Mouse (Mus musculus): ENCODE data around the gene Ufc1. TPM values are rescaled to one million over a fixed set of nuclear protein-coding genes. Genes with fewer than 3 reads are reported as not detected.
"Not testable (repeated sequence)": the region's sequence is repeated elsewhere in the genome, so short reads cannot be mapped to it uniquely, and the experiment has no call there.

The Ufc1 gene
- polyA plus RNA-seq (2015; fragmentation: Nextera tagmentation; extraction: Ambion mirVana) = 99.7 and 102 TPM in 2 replicates

GRCm38 (mm10) chr1:171294298-171295062, at the start of gene Ufc1:
TSS of gene Ufc1 (minus strand) at chr1:171295024.
- Histone ChIP-seq H3K27me3 (replicated peaks) (peaks cover 14% of the 10 kb centered on the region), H3K27ac (peak within 1 kb of the TSS; percentile 93), H3K9me3 (no peaks in the 10 kb centered on the region), H3K4me3 (peak within 1 kb of the TSS; percentile 83), H3K4me1 (peaks cover 15% of the 10 kb centered on the region), H3K36me3 (replicated peaks) (no peaks in the 10 kb centered on the region; the same call in 1 of the 2 replicates), H3K9ac (peak within 1 kb of the TSS; percentile 90), H3K4me2 (peak within 1 kb of the TSS; percentile 80)
- WGBS = under 1% methylated on average over 42 of the region's 42 CpGs
- peak; percentile 89 for ATAC-seq (replicated peaks)

DNA sequence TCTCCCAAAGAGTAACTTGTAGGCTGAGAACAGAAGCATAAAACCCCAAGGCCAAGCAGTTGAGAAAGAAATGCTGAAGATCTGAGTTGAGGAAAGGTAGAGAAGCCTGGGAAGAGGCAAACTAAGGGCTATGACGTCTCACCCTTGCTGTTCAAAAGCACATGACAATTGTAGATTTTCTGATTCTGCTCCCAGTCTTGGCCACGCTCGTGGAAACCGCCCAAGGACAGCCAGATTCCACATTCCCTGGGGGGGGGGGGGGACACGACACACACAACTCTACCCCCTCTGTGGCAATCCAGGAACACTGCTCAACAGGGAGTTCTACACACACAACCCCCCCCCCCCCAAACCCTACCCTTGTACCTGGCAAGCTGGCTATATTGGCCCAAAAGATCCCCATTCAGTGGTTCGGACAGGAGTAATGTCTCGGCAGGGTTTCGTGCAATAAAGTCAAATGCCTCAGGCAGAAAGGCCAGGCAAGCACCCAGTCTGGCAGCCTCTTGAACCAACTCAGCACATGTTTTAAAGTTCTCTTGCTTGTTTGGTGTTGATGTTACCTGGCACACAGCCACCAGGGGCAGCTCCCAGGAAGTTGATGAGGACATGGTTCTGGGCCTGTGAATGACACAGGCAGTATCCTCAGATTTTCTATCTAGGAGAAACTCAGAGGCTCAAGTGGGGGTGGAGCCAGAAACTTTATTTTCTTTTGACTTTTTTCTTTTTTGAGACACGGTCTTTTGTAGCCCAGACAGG, 49.3 kb upstream of the Ufc1 start:
- H3K4me3 ChIP-seq = peak overlapping the region; percentile 94; the same call in 1 of the 2 replicates
- 81% methylated on average over 9 of the region's 9 CpGs for WGBS
- H3K36me3 ChIP-seq (replicated peaks) = peaks cover 35% of the 10 kb centered on the region
- H3K4me2 ChIP-seq = peak overlapping the region; percentile 81; the same call in 1 of the 2 replicates
- no peak overlapping the region for H3K27ac ChIP-seq
- no peaks in the 10 kb centered on the region for H3K27me3 ChIP-seq (replicated peaks)
- peaks cover 36% of the 10 kb centered on the region for H3K4me1 ChIP-seq
- 0 out of 2 replicates have a peak, but pooled peaks cover 6% of the 10 kb centered on the region for H3K9me3 ChIP-seq
- no peak overlapping the region for H3K9ac ChIP-seq
- no peak for ATAC-seq (replicated peaks)

DNA sequence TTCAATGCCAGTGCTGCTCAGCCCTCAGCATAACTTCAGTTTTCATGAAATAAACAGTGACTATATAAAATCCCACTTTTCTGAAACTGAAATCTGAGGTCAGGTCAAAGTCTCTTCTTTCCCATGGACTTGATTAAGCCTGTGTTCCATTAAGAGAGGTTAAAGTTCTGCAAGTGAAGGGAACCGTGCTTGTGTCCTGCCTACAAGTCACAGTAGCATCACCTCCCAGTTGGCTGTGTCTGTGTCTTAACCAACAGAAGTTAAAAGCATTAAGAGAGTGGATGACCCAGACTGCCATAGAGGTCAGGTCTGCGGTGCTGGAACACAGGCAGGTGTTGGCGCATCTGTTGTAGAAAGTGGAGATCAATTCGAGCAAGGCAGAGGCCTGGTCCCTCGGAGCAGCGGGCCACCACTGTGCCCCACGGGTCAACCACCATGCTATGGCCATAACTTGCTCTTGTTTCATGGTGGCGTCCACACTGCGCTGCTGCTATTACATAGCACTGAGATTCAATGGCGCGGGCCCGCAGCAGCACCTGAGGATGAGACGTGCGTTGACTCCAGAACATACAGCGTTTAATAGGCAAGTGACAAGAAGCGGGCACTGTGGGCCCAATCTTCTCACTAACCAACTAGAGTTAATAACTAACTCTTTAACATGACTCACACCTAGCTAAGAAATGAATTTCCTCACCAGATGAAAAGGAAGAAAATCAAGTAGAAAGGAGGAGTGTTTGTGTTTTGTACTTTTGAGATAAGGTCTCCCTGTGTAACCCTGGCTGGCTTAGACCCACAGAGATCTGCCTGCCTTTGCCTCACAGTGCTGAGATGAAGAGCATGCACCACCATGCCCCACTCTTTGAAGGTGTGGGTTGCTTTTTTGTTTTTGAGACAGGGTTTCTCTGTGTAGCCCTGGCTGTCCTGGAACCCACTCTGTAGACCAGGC, 47.7 kb upstream of the Ufc1 start:
- ATAC-seq (replicated peaks) = no peak
- 97% methylated on average over 16 of the region's 16 CpGs for WGBS
- peaks cover 49% of the 10 kb centered on the region for H3K36me3 ChIP-seq (replicated peaks)

GRCm38 (mm10) chr1:171330216-171330560, 35.4 kb upstream of the Ufc1 start:
- peak overlapping the region; percentile 64 for H3K4me2 ChIP-seq
- peak overlapping the region; percentile 93 for H3K4me3 ChIP-seq
- no peaks in the 10 kb centered on the region for H3K36me3 ChIP-seq (replicated peaks)
- H3K9me3 ChIP-seq = no peaks in the 10 kb centered on the region
- H3K27ac ChIP-seq = peak overlapping the region; percentile 99
- ATAC-seq (replicated peaks) = no peak
- H3K27me3 ChIP-seq (replicated peaks) = no peaks in the 10 kb centered on the region
- peaks cover 57% of the 10 kb centered on the region for H3K4me1 ChIP-seq
- peak overlapping the region; percentile 95 for H3K9ac ChIP-seq
- under 1% methylated on average over 4 of the region's 4 CpGs for WGBS

More for the DNA sequence above, 47.7 kb upstream of the Ufc1 start:
- Histone ChIP-seq H3K4me1 (peaks cover 24% of the 10 kb centered on the region), H3K27ac (no peak overlapping the region), H3K4me3 (no peak overlapping the region), H3K9ac (no peak overlapping the region), H3K4me2 (no peak overlapping the region), H3K27me3 (replicated peaks) (no peaks in the 10 kb centered on the region), H3K9me3 (0 out of 2 replicates have a peak, but pooled peaks cover 6% of the 10 kb centered on the region)

DNA sequence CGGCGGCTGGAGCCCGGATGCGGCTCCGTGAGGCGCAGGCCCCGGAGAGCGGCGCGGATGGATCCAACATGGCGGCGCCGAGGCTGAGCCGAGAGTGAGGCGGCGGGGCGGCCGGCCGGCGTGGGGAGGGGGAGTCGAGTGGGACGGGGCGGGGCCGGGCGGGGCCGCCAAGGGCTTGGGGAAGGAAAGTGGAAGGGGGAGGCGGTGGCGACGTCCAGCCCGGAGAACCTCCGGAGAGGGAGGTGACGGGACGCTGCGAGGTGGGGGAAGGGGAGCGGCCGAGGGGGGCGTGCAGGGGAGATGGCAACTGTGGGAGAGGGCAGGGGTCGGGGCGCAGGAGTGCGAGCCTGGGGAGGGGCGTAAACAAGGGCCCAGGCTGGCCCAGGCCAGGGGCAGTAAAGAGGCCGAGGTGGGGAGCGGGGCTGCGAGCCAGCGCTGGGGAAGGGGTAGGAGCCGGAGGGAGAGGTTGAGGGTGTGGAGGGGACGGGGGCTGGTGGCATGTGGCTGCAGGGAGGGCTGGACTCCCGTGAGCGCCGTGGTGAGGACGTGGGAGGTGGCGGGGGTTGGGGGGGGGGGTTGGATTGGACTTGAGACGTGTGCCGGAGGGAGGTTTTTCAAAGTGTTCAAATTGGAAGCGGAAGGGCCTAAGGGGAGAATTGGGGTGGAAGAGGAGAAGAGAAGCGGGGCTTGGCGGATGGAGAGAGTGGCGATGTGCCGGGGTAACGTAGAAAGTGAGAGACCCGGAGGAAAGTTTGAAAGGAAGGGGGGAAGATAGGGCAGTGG, 34.8 kb upstream of the Ufc1 start:
- H3K27me3 ChIP-seq (replicated peaks) = no peaks in the 10 kb centered on the region
- WGBS = 1% methylated on average over 59 of the region's 61 CpGs
- peak; percentile 86 for ATAC-seq (replicated peaks)
- H3K4me3 ChIP-seq = peak overlapping the region; percentile 93
- peak overlapping the region; percentile 95 for H3K9ac ChIP-seq
- H3K4me1 ChIP-seq = peaks cover 57% of the 10 kb centered on the region
- no peaks in the 10 kb centered on the region for H3K36me3 ChIP-seq (replicated peaks)
- H3K9me3 ChIP-seq = no peaks in the 10 kb centered on the region
- H3K4me2 ChIP-seq = peak overlapping the region; percentile 64
- peak overlapping the region; percentile 99 for H3K27ac ChIP-seq

GRCm38 (mm10) chr1:171328839-171329432, 34.1 kb upstream of the Ufc1 start, which contains the start of gene Dedd:
TSS of gene Dedd (plus strand) at chr1:171329145.
- 1% methylated on average over 43 of the region's 48 CpGs for WGBS
- peak within 1 kb of the TSS; percentile 93 for H3K4me3 ChIP-seq
- no peaks in the 10 kb centered on the region for H3K36me3 ChIP-seq (replicated peaks)
- peak; percentile 97 for ATAC-seq (replicated peaks)
- peak within 1 kb of the TSS; percentile 64 for H3K4me2 ChIP-seq
- H3K4me1 ChIP-seq = peaks cover 57% of the 10 kb centered on the region
- H3K9me3 ChIP-seq = no peaks in the 10 kb centered on the region
- no peaks in the 10 kb centered on the region for H3K27me3 ChIP-seq (replicated peaks)
- peak within 1 kb of the TSS; percentile 99 for H3K27ac ChIP-seq
- peak within 1 kb of the TSS; percentile 95 for H3K9ac ChIP-seq

- peak overlapping the region; percentile 64 for H3K4me2 ChIP-seq
- H3K4me3 ChIP-seq = peak overlapping the region; percentile 93
- WGBS = 37% methylated on average over 9 of the region's 9 CpGs
- peak overlapping the region; percentile 95 for H3K9ac ChIP-seq
- no peaks in the 10 kb centered on the region for H3K27me3 ChIP-seq (replicated peaks)
- H3K9me3 ChIP-seq = no peaks in the 10 kb centered on the region
- no peaks in the 10 kb centered on the region for H3K36me3 ChIP-seq (replicated peaks)
- peak overlapping the region; percentile 99 for H3K27ac ChIP-seq
- no peak; the same call in 1 of the 2 replicates for ATAC-seq (replicated peaks)
- peaks cover 53% of the 10 kb centered on the region for H3K4me1 ChIP-seq
Observed at GRCm38 (mm10) chr1:171328244-171328643, 33.4 kb upstream of the Ufc1 start.

- H3K9ac ChIP-seq = not testable (repeated sequence)
Observed at GRCm38 (mm10) chr1:171326588-171326987, 31.8 kb upstream of the Ufc1 start.

GRCm38 (mm10) chr1:171325571-171325970, 30.7 kb upstream of the Ufc1 start:
- no peak for ATAC-seq (replicated peaks)
- H3K4me3 ChIP-seq = no peak overlapping the region
- WGBS = 85% methylated on average over 2 of the region's 2 CpGs
- H3K9ac ChIP-seq = no peak overlapping the region
- H3K36me3 ChIP-seq (replicated peaks) = no peaks in the 10 kb centered on the region
- H3K4me2 ChIP-seq = no peak overlapping the region
- peaks cover 33% of the 10 kb centered on the region for H3K4me1 ChIP-seq
- H3K27me3 ChIP-seq (replicated peaks) = no peaks in the 10 kb centered on the region
- H3K9me3 ChIP-seq = no peaks in the 10 kb centered on the region
- no peak overlapping the region for H3K27ac ChIP-seq

More at GRCm38 (mm10) chr1:171326588-171326987, 31.8 kb upstream of the Ufc1 start:
- H3K36me3 ChIP-seq (replicated peaks); H3K9me3 ChIP-seq; H3K4me3 ChIP-seq; H3K27ac ChIP-seq; H3K4me2 ChIP-seq; H3K27me3 ChIP-seq (replicated peaks); ATAC-seq (replicated peaks): not testable (repeated sequence)
- H3K4me1 ChIP-seq = peaks cover 42% of the 10 kb centered on the region
- WGBS = 95% methylated on average over 4 of the region's 4 CpGs

- Histone ChIP-seq H3K27ac (no peak overlapping the region), H3K4me3 (no peak overlapping the region), H3K27me3 (replicated peaks) (no peaks in the 10 kb centered on the region), H3K9me3 (no peaks in the 10 kb centered on the region), H3K4me2 (no peak overlapping the region), H3K36me3 (replicated peaks) (no peaks in the 10 kb centered on the region), H3K4me1 (peaks cover 13% of the 10 kb centered on the region), H3K9ac (no peak overlapping the region)
- peak; percentile 45 for ATAC-seq (replicated peaks)
- 88% methylated on average over 1 of the region's 1 CpGs for WGBS
Observed at GRCm38 (mm10) chr1:171322012-171322411, 27.2 kb upstream of the Ufc1 start.

DNA sequence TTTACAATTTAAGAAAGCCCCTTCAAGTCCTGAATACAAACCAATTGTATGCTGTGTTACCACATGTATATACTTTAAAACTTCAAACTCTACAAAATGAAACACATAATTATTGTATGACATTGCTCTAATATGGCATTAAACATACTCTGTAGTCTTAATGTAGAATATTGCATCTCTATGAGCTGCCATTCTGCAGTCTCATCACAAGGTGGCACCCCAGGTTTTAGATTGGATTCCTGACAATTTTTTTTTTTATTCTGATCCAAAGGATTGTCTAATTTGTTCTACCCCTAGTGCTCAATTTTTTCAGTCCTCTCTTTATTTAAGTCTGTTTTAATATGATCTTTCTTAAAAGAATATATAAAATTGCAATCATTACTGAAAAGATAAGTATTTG, 26.6 kb upstream of the Ufc1 start:
- ATAC-seq (replicated peaks) = no peak
- H3K4me1 ChIP-seq = peaks cover 9% of the 10 kb centered on the region

More for the DNA sequence above, 26.6 kb upstream of the Ufc1 start:
- H3K4me2 ChIP-seq = no peak overlapping the region
- H3K27ac ChIP-seq = no peak overlapping the region
- H3K4me3 ChIP-seq = no peak overlapping the region
- no peaks in the 10 kb centered on the region for H3K27me3 ChIP-seq (replicated peaks)
- no peaks in the 10 kb centered on the region for H3K9me3 ChIP-seq
- no peaks in the 10 kb centered on the region for H3K36me3 ChIP-seq (replicated peaks)
- H3K9ac ChIP-seq = no peak overlapping the region
